Mouse (Mus musculus) myocyte (in vitro differentiated cells): ENCODE results near the gene Tspo. TPM values are rescaled to one million over a fixed set of nuclear protein-coding genes. Genes with fewer than 3 reads are reported as not detected.
A peak's percentile ranks its signal among the peaks of the same experiment; 100 is the strongest.

Experiments
- H3K27me3 ChIP-seq: one replicate; pipeline ENCODE4 v1.6.1; 2011; ENCODE audit not compliant: control insufficient read depth, insufficient read depth, insufficient read length
- H3K36me3 ChIP-seq: one replicate; pipeline ENCODE4 v1.6.1; 2011; ENCODE audit not compliant: control insufficient read depth, insufficient read depth
- H3K4me2 ChIP-seq: one replicate; pipeline ENCODE4 v1.6.1; 2011; ENCODE audit warnings: low read depth, control low read depth
- H3K4me3 ChIP-seq: one replicate; pipeline ENCODE4 v1.5.1; 2011; ENCODE audit warnings: mild to moderate bottlenecking, control low read depth, moderate library complexity
- H3K79me2 ChIP-seq: one replicate; pipeline ENCODE4 v1.6.1; 2011; ENCODE audit not compliant: control insufficient read depth, insufficient read depth
- H3ac ChIP-seq: one replicate; pipeline ENCODE4 v1.6.1; 2011; ENCODE audit not compliant: control insufficient read depth, insufficient read length
- CEBPB ChIP-seq: IDR thresholded peaks from 2 replicates; pipeline ENCODE4 v1.6.1; 2011; ENCODE audit warnings: mild to moderate bottlenecking, moderate library complexity; ENCODE audit not compliant: poor library complexity, insufficient read depth, severe bottlenecking
- E2F4 ChIP-seq: IDR thresholded peaks from one replicate; pipeline ENCODE4 v1.6.1; 2011; ENCODE audit warnings: mild to moderate bottlenecking, control low read depth, moderate library complexity; ENCODE audit not compliant: insufficient read depth
- MAX ChIP-seq: IDR thresholded peaks from one replicate; pipeline ENCODE4 v1.6.1; 2011; ENCODE audit warnings: low read depth, mild to moderate bottlenecking, control low read depth
- MYOD1 ChIP-seq, 3 experiments: IDR thresholded peaks; one replicate each; pipeline ENCODE4 v1.6.1; 2011; ENCODE audit warnings: control low read depth in 2 of 3, low read depth in 2 of 3, mild to moderate bottlenecking in 2 of 3, moderate library complexity in 1 of 3; ENCODE audit not compliant: insufficient read length in 2 of 3, control insufficient read depth in 1 of 3
- MYOG ChIP-seq, 3 experiments: IDR thresholded peaks; one replicate each; pipeline ENCODE4 v1.6.1; 2011; ENCODE audit warnings: control low read depth in 2 of 3, low read depth in 2 of 3, mild to moderate bottlenecking in 2 of 3; ENCODE audit not compliant: insufficient read length in 2 of 3, control insufficient read depth in 1 of 3, insufficient read depth in 1 of 3
- POLR2A ChIP-seq: IDR thresholded peaks from one replicate; pipeline ENCODE4 v1.6.1; 2011; ENCODE audit warnings: low read depth, mild to moderate bottlenecking, control low read depth, moderate library complexity; ENCODE audit not compliant: insufficient read length
- POLR2AphosphoS2 ChIP-seq: IDR thresholded peaks from one replicate; pipeline ENCODE4 v1.6.1; 2011; ENCODE audit warnings: low read depth, control low read depth; ENCODE audit not compliant: insufficient read length
- REST ChIP-seq: IDR thresholded peaks from one replicate; pipeline ENCODE4 v1.6.1; 2011; ENCODE audit warnings: mild to moderate bottlenecking, control low read depth, moderate library complexity; ENCODE audit not compliant: insufficient read depth, insufficient read length
- SRF ChIP-seq: IDR thresholded peaks from one replicate; pipeline ENCODE4 v1.6.1; 2011; ENCODE audit warnings: low read depth; ENCODE audit not compliant: control insufficient read depth, insufficient read length
- TCF12 ChIP-seq: IDR thresholded peaks from one replicate; pipeline ENCODE4 v1.6.1; 2011; ENCODE audit warnings: mild to moderate bottlenecking, control low read depth; ENCODE audit not compliant: poor library complexity, insufficient read depth, severe bottlenecking
- TCF3 ChIP-seq: IDR thresholded peaks from one replicate; pipeline ENCODE4 v1.6.1; 2011; ENCODE audit warnings: low read depth, control low read depth; ENCODE audit not compliant: insufficient read length
- USF1 ChIP-seq: IDR thresholded peaks from one replicate; pipeline ENCODE4 v1.6.1; 2011; ENCODE audit warnings: low read depth, mild to moderate bottlenecking, control low read depth, moderate library complexity
- polyA plus RNA-seq: library from polyadenylated mRNA; unstranded; fragments of >200 nt; fragmentation: generic; extraction: Trizol; gene quantifications from one replicate; pipeline ENCODE4 v1.2.1, GENCODE M21; 2012; ENCODE audit warnings: missing spikeins

Tspo gene
- polyA plus RNA-seq, 1 experiment: 937 TPM

- H3K4me2 ChIP-seq: peak overlapping the region; percentile 26
- no peak overlapping the region for H3ac ChIP-seq
- H3K79me2 ChIP-seq: no peaks in the 10 kb centered on the region
- H3K4me3 ChIP-seq: no peak overlapping the region
- H3K36me3 ChIP-seq: no peaks in the 10 kb centered on the region
- TF ChIP-seq MYOD1 (IDR thresholded peaks at IDR 0.05; ENCODE audit: control insufficient read depth in 1 of 3, insufficient read length in 2 of 3, low read depth in 2 of 3) (no peak), POLR2A (no peak), MYOG (IDR thresholded peaks at IDR 0.05; ENCODE audit: control insufficient read depth in 1 of 3, insufficient read depth in 1 of 3, insufficient read length in 2 of 3, low read depth in 2 of 3) (no peak), TCF3 (no peak), USF1 (no peak), REST (no peak), E2F4 (no peak), POLR2AphosphoS2 (no peak), MAX (no peak), SRF (no peak), CEBPB (no peak), TCF12 (no peak)
- H3K27me3 ChIP-seq: no peaks in the 10 kb centered on the region
These were observed 23.5 kb upstream of the Tspo start for GRCm38 (mm10) chr15:83539905-83540304.

DNA sequence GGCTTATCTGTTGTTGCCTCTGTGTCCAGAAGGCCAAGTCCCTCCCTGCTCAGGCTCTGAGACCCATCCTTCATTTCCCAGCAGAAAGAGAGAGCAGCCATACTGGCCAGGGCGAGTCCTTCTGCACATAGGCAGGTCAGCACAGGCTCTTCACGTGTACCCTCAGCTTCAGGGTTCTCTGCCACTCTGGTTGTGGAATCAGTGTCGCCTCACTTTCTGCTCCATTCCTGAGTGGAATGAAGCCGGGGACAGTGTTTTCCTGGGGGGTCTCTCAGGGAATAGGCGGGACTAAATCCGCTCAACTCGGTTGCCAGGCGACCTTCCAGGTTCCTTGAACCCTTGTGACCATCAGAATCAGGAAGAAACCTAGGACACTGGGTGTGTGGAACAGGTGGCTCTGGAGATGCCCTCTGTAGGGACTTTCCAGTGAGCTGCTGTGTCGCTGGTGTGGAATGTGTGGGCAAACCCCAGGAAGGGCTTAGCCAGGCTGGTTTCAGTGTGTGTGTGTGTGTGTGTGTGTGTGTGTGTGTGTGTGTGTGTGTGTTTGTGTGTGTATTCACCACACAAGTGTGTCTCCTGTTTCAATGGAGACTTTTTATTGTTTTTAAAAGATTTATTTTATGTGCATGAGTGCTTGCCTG, 21.6 kb upstream of the Tspo start:
- Histone ChIP-seq H3K36me3 (peaks cover 3% of the 10 kb centered on the region), H3K4me3 (no peak overlapping the region), H3K79me2 (no peaks in the 10 kb centered on the region), H3ac (no peak overlapping the region), H3K4me2 (no peak overlapping the region), H3K27me3 (no peaks in the 10 kb centered on the region)
- TF ChIP-seq POLR2AphosphoS2 (no peak), MYOG (IDR thresholded peaks at IDR 0.05; ENCODE audit: control insufficient read depth in 1 of 3, insufficient read depth in 1 of 3, insufficient read length in 2 of 3, low read depth in 2 of 3) (peak; percentile 44 to 92 (median 62)), MYOD1 (IDR thresholded peaks at IDR 0.05; ENCODE audit: control insufficient read depth in 1 of 3, insufficient read length in 2 of 3, low read depth in 2 of 3) (peak in 2 of 3 experiments; percentile 54 to 77), MAX (no peak), E2F4 (no peak), USF1 (no peak), TCF3 (no peak), TCF12 (peak; percentile 4), REST (no peak), POLR2A (no peak), CEBPB (no peak)

GRCm38 (mm10) chr15:83546029-83546428, 17.4 kb upstream of the Tspo start:
- no peak overlapping the region for H3ac ChIP-seq
- peaks cover 19% of the 10 kb centered on the region for H3K36me3 ChIP-seq
- TF ChIP-seq MYOD1 (IDR thresholded peaks at IDR 0.05; ENCODE audit: control insufficient read depth in 1 of 3, insufficient read length in 2 of 3, low read depth in 2 of 3) (no peak), USF1 (no peak), E2F4 (no peak), TCF12 (no peak), POLR2AphosphoS2 (no peak), SRF (no peak), TCF3 (no peak), MAX (no peak), MYOG (IDR thresholded peaks at IDR 0.05; ENCODE audit: control insufficient read depth in 1 of 3, insufficient read depth in 1 of 3, insufficient read length in 2 of 3, low read depth in 2 of 3) (no peak), REST (no peak), POLR2A (no peak)
- no peaks in the 10 kb centered on the region for H3K79me2 ChIP-seq
- H3K4me3 ChIP-seq: no peak overlapping the region
- no peak overlapping the region for H3K4me2 ChIP-seq
- H3K27me3 ChIP-seq: no peaks in the 10 kb centered on the region

GRCm38 (mm10) chr15:83547144-83547543, 16.2 kb upstream of the Tspo start:
- TF ChIP-seq MYOD1 (IDR thresholded peaks at IDR 0.05; ENCODE audit: control insufficient read depth in 1 of 3, insufficient read length in 2 of 3, low read depth in 2 of 3) (no peak), USF1 (no peak), SRF (no peak), TCF3 (no peak)
- Histone ChIP-seq H3K79me2 (no peaks in the 10 kb centered on the region), H3K4me3 (no peak overlapping the region), H3K4me2 (no peak overlapping the region), H3K27me3 (no peaks in the 10 kb centered on the region), H3K36me3 (peaks cover 26% of the 10 kb centered on the region), H3ac (no peak overlapping the region)

GRCm38 (mm10) chr15:83550137-83550536, 13.3 kb upstream of the Tspo start:
- Histone ChIP-seq H3K79me2 (peaks cover 9% of the 10 kb centered on the region), H3K4me3 (no peak overlapping the region), H3K36me3 (peaks cover 26% of the 10 kb centered on the region)

More at GRCm38 (mm10) chr15:83550137-83550536, 13.3 kb upstream of the Tspo start:
- no peak overlapping the region for H3ac ChIP-seq
- no peaks in the 10 kb centered on the region for H3K27me3 ChIP-seq
- TF ChIP-seq USF1 (no peak), CEBPB (no peak), REST (no peak), MYOD1 (IDR thresholded peaks at IDR 0.05; ENCODE audit: control insufficient read depth in 1 of 3, insufficient read length in 2 of 3, low read depth in 2 of 3) (no peak), SRF (no peak), MYOG (IDR thresholded peaks at IDR 0.05; ENCODE audit: control insufficient read depth in 1 of 3, insufficient read depth in 1 of 3, insufficient read length in 2 of 3, low read depth in 2 of 3) (no peak), E2F4 (no peak), POLR2A (no peak), TCF3 (no peak), TCF12 (no peak), POLR2AphosphoS2 (no peak)
- H3K4me2 ChIP-seq: no peak overlapping the region
